Mouse (Mus musculus): ENCODE measurements around the gene Cx3cr1.

Cx3cr1 gene

GRCm38 (mm10) chr9:119939646-119940045 lies 130.0 kb downstream of the Cx3cr1 start:
- DNase-seq (ENCODE audit: low spot score), result no peak

- DNase-seq (ENCODE audit: low spot score), result no peak
Observed at GRCm38 (mm10) chr9:119938496-119938895, 131.2 kb downstream of the Cx3cr1 start.

DNA sequence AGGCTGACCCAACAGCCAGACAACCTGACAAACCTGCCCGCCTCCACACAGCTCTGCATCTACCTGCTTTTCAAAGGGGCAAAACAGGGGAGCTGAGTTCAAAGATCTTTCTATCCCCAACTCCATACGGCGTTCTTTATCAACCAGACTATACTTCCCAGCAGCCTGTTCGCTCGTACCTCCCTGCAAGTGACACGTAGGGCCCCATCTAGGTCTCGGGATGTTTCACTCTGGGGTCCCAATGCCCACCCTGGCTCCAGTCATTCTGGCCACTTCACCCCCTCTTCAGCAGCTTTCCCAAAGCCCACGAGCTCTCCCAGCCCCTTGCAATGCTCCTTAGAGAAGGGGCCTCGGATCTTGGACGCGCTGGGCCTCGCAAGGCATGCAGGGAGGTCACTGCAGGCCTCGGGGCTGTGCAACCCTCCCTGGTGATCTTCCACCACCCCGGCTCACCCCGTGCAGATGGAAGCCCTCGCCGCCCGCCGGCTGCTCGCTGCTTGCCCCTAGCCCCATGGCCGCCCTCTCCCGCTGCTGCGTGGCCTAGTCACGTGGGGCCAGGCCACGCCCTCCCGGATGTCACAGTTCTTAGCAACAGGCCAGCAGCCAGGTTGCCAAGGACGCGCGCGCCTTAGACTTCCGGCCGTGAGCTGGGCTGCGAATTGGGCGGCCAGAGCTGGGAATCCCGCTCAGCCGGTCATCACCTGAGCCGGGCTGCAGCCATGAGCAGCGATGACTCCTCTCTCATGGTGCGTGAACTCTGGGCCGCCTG lies 132.5 kb downstream of the Cx3cr1 start, which contains the start of the genes Gorasp1 and Ttc21a:
Gene Gorasp1, minus strand, starts transcription at position 561 of the 769 bp plus-strand sequence.
Gene Ttc21a, plus strand, starts transcription at position 602 of the 769 bp plus-strand sequence.
- DNase-seq (ENCODE audit: low spot score), result peak; percentile 94

DNA sequence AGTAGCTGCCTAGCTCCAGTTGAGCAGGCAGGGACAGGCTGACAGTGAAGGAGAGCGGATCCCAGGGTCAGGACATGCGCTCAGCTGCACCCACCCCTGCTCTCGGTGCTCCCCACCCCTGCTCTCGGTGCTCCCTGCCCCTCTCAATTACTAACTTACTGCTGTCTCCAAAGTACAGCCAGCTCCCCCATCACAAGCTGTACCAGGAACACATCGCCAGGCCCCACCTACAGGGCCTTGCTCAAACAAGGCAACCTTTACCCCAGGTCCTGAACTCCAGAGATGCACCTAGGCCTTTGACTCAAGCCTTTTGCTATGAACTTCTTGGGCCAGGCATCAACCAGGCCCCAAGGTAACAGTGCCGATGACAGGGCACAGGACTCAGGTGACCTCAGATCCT lies 136.0 kb downstream of the Cx3cr1 start:
- DNase-seq (ENCODE audit: low spot score), result no peak

GRCm38 (mm10) chr9:119932358-119932757 lies 137.3 kb downstream of the Cx3cr1 start:
- DNase-seq (ENCODE audit: low spot score), result no peak

- DNase-seq (ENCODE audit: low spot score), result no peak
Observed at GRCm38 (mm10) chr9:119926497-119926896, 143.2 kb downstream of the Cx3cr1 start.

GRCm38 (mm10) chr9:119925729-119926128 lies 143.9 kb downstream of the Cx3cr1 start:
- DNase-seq (ENCODE audit: low spot score), result no peak

- DNase-seq (ENCODE audit: low spot score), result no peak
Observed at GRCm38 (mm10) chr9:119925120-119925657, 144.5 kb downstream of the Cx3cr1 start.

GRCm38 (mm10) chr9:119923462-119923861 lies 146.2 kb downstream of the Cx3cr1 start:
- no peak for DNase-seq (ENCODE audit: low spot score)

GRCm38 (mm10) chr9:119919858-119920257 lies 149.8 kb downstream of the Cx3cr1 start:
- no peak for DNase-seq (ENCODE audit: low spot score)

GRCm38 (mm10) chr9:119913087-119913838 lies 156.4 kb downstream of the Cx3cr1 start:
- no peak for DNase-seq (ENCODE audit: low spot score)

DNA sequence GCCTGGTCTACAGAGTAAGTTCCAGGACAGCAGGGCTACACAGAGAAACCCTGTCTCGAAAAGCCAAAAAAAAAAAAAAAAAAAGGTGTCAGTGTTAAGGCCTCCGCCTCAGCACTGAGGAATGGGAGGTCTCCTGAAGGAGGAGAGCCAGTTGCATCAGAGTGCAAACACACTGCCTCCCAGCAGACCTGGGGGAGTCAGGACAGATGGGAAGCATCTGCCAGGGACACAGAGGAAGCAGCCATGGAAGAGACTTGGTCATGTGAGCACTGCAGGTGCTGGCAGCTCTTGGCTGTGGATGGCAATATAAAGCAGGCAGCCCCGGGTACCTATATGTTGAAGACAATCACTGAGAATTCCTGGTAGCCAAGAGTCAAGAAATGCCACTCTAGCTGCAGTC lies 159.7 kb downstream of the Cx3cr1 start:
- no peak for DNase-seq (ENCODE audit: low spot score)

- DNase-seq (ENCODE audit: low spot score), result no peak
Observed at GRCm38 (mm10) chr9:119908708-119909107, 161.0 kb downstream of the Cx3cr1 start.

GRCm38 (mm10) chr9:119902410-119903151 lies 167.1 kb downstream of the Cx3cr1 start:
- DNase-seq (ENCODE audit: low spot score), result no peak

- DNase-seq (ENCODE audit: low spot score), result no peak
Observed at GRCm38 (mm10) chr9:119899446-119899845, 170.2 kb downstream of the Cx3cr1 start.

- peak; percentile 50 for DNase-seq (ENCODE audit: low spot score)
Observed at GRCm38 (mm10) chr9:119895040-119895721, 174.5 kb downstream of the Cx3cr1 start.

DNA sequence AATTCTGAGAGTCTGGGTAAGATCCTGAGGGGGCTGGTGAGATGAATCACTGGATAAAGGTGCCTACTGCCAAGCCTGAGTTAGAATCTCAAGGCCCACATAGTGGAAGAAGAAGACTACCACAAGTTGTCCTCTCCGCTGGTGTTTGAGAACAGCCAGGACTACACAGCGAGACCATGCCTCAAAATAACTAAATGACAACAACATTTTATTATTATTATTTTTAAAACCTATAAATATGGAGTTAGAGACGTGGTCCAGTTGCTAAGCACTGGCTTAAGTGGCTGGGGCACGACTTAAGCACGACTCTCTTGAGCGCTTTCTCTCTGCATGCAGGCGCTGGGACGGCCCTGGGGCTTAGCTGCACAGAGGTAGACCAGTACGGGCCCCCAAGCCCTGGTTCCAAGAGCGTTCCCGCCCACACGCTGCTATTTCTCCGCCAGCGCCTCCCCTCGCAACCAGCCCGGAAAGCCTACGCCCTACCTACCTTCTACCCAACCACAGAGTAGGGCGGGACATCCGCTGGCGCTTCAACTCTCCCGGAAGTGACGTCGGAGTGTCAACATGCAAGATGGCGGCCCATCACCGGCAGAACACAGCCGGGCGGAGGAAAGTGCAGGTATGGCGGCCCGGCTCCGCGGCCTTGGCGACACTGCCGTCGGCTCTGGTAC lies 175.2 kb downstream of the Cx3cr1 start, which contains the start of gene Wdr48:
Gene Wdr48, plus strand, starts transcription at position 540 of the 671 bp plus-strand sequence.
- peak; percentile 92 for DNase-seq (ENCODE audit: low spot score)

DNA sequence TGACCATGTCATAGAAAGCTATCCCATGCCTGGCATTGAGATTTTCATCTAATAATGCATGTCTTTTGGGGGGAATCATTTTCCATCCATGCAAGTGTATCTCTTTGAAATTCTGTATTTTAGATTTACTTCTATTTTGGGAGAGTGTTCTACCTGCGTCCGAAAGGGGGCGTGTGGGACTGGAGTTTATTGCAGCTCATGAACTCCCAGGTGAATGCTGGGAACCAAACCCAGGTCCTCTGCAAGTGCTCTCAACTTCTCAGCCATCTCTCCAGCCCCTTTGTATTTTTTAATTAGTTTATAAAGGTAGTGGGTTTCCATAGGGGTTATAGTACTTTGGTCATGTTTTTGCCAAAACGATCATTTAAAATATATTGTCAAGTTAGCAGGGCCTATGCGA lies 175.8 kb downstream of the Cx3cr1 start:
- DNase-seq (ENCODE audit: low spot score), result no peak

- DNase-seq (ENCODE audit: low spot score), result no peak
Observed at GRCm38 (mm10) chr9:119890692-119891091, 179.0 kb downstream of the Cx3cr1 start.

- no peak for DNase-seq (ENCODE audit: low spot score)
Observed at GRCm38 (mm10) chr9:119889446-119889845, 180.2 kb downstream of the Cx3cr1 start.

DNA sequence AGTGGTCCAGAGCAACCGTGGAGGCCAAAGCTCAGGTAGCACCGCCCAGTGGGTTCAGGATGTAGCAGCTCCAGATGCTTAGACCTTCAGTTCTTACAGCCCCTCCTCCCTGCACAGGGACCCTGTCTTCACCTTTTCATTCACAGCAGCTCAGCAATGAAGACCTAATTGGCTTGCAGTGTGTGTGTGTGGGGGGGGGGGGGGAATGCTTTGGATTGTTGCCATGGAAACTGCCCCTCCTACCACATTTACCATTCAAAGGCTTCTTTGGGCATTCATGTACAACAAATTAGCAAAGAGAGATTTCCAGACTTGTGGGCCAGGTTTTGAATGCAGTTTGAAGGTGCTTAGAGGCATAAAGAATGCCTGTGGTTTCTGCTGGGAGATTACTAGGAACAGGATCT lies 180.8 kb downstream of the Cx3cr1 start:
- no peak for DNase-seq (ENCODE audit: low spot score)
